Mouse (Mus musculus) liver, embryonic 14.5 days (tissue): ENCODE results near the gene Hdac11.

Experiments
- CTCF ChIP-seq: IDR thresholded peaks from 2 replicates; pipeline ENCODE4 v1.5.1; 2016; ENCODE audit warnings: antibody characterized with exemption, low read depth, control low read depth
- EP300 ChIP-seq: IDR thresholded peaks from 2 replicates; pipeline ENCODE4 v1.6.1; 2016; ENCODE audit warnings: antibody characterized with exemption, low read depth

GRCm38 (mm10) chr6:91191465-91191864, 35.0 kb downstream of the Hdac11 start:
- no peak for TF ChIP-seq CTCF
- TF ChIP-seq EP300, result no peak
